In genomic region chr10:53580621-53581081, GRCm38 (mm10) we compare ENCODE assay signal across 8 mouse cellular contexts. TPM values are rescaled to one million over a fixed set of nuclear protein-coding genes. Genes with fewer than 3 reads are reported as not detected.
DNase-seq lines count a peak whose midpoint lies in the region; ATAC-seq and TF ChIP-seq lines count a peak whose summit lies in the region.

No protein-coding gene starts in this region.

- 3% methylated on average over 14 of the region's 14 CpGs for WGBS in heart, embryonic 12.5 days
- 19% methylated on average over 14 of the region's 14 CpGs for WGBS in kidney, embryonic 14.5 days
- WGBS in midbrain, embryonic 16.5 days: 12% methylated on average over 14 of the region's 14 CpGs
- whole genome bisulfite sequencing in stomach, postnatal 0 days: 10% methylated on average over 14 of the region's 14 CpGs

- peak overlapping the region; percentile 80 for H3K9ac ChIP-seq in heart, embryonic 12.5 days
- H3K9ac ChIP-seq in kidney, embryonic 14.5 days (ENCODE audit: low read depth, low read length): peak overlapping the region; percentile 53
- H3K9ac ChIP-seq in midbrain, embryonic 16.5 days (ENCODE audit: low read depth, low read length): peak overlapping the region; percentile 50; the same call in 1 of the 2 replicates
- peak overlapping the region; percentile 39 for H3K9ac ChIP-seq in stomach, postnatal 0 days (ENCODE audit: low read length)

- no peaks in the 10 kb centered on the region for H3K9me3 ChIP-seq in erythroblast, embryonic 14.5 days (ENCODE audit: control insufficient read depth, low read length)
- no peaks in the 10 kb centered on the region for H3K9me3 ChIP-seq in heart, embryonic 12.5 days (replicated peaks)
- H3K9me3 ChIP-seq in kidney, embryonic 14.5 days (ENCODE audit: control insufficient read depth, low read length): no peaks in the 10 kb centered on the region
- H3K9me3 ChIP-seq in midbrain, embryonic 16.5 days (replicated peaks; ENCODE audit: control insufficient read depth, low read length, poor library complexity, severe bottlenecking): no peaks in the 10 kb centered on the region
- H3K9me3 ChIP-seq in stomach, postnatal 0 days (ENCODE audit: control insufficient read depth, low read length): no peaks in the 10 kb centered on the region

- peak overlapping the region; percentile 98 for H3K4me2 ChIP-seq in heart, embryonic 12.5 days
- H3K4me2 ChIP-seq in kidney, embryonic 14.5 days (replicated peaks; ENCODE audit: low read depth, low read length): peak overlapping the region; percentile 65
- H3K4me2 ChIP-seq in midbrain, embryonic 16.5 days (ENCODE audit: low read length): peak overlapping the region; percentile 66
- H3K4me2 ChIP-seq in stomach, postnatal 0 days (replicated peaks; ENCODE audit: low read depth): peak overlapping the region; percentile 79

- H3K4me3 ChIP-seq in erythroblast, embryonic 14.5 days (replicated peaks): peak overlapping the region; percentile 37
- H3K4me3 ChIP-seq in heart, embryonic 12.5 days: peak overlapping the region; percentile 67
- H3K4me3 ChIP-seq in kidney, embryonic 14.5 days (ENCODE audit: low read length): peak overlapping the region; percentile 38
- H3K4me3 ChIP-seq in midbrain, embryonic 16.5 days (ENCODE audit: low read depth, low read length): peak overlapping the region; percentile 37
- H3K4me3 ChIP-seq in stomach, postnatal 0 days (ENCODE audit: low read depth, low read length): peak overlapping the region; percentile 43

- no peaks in the 10 kb centered on the region for H3K36me3 ChIP-seq in erythroblast, embryonic 14.5 days (ENCODE audit: control insufficient read depth)
- H3K36me3 ChIP-seq in heart, embryonic 12.5 days: no peaks in the 10 kb centered on the region
- no peaks in the 10 kb centered on the region for H3K36me3 ChIP-seq in kidney, embryonic 14.5 days (ENCODE audit: control insufficient read depth, insufficient read depth, low read length)
- no peaks in the 10 kb centered on the region for H3K36me3 ChIP-seq in midbrain, embryonic 16.5 days (ENCODE audit: control insufficient read depth, insufficient read depth, low read length)
- H3K36me3 ChIP-seq in stomach, postnatal 0 days (ENCODE audit: control insufficient read depth, insufficient read depth, low read length): no peaks in the 10 kb centered on the region

- ATAC-seq in heart, embryonic 12.5 days (ENCODE audit: insufficient number of reproducible peaks, low FRiP score): peak; percentile 88
- ATAC-seq in kidney, embryonic 14.5 days (ENCODE audit: low FRiP score, low TSS enrichment): peak; percentile 93
- peak; percentile 89 for ATAC-seq in midbrain, embryonic 16.5 days
- peak; percentile 91 for ATAC-seq in stomach, postnatal 0 days (ENCODE audit: low FRiP score, low TSS enrichment)

- TF ChIP-seq CTCF in stomach, postnatal 0 days (IDR thresholded peaks at IDR 0.05; ENCODE audit: low read depth): no peak

- no peaks in the 10 kb centered on the region for H3K27me3 ChIP-seq in erythroblast, embryonic 14.5 days (ENCODE audit: control insufficient read depth)
- H3K27me3 ChIP-seq in heart, embryonic 12.5 days (replicated peaks): no peaks in the 10 kb centered on the region
- H3K27me3 ChIP-seq in kidney, embryonic 14.5 days (ENCODE audit: control insufficient read depth, insufficient read depth, low read length): no peaks in the 10 kb centered on the region
- H3K27me3 ChIP-seq in midbrain, embryonic 16.5 days (ENCODE audit: control insufficient read depth, insufficient read depth, low read depth, low read length): no peaks in the 10 kb centered on the region
- no peaks in the 10 kb centered on the region for H3K27me3 ChIP-seq in stomach, postnatal 0 days (ENCODE audit: control insufficient read depth, insufficient read depth, low read length)

- DNase-seq in thymus, postnatal 4 days: peak; percentile 13
- DNase-seq in thymus, postnatal 0 days (ENCODE audit: low spot score): no peak
- DNase-seq in liver: peak; percentile 38
- DNase-seq in stomach, postnatal 0 days (ENCODE audit: low spot score): peak; percentile 79

- TF ChIP-seq EP300 in stomach, postnatal 0 days (optimal IDR thresholded peaks at IDR 0.05): no peak

- H3K4me1 ChIP-seq in erythroblast, embryonic 14.5 days (ENCODE audit: control insufficient read depth): peaks cover 7% of the 10 kb centered on the region
- peaks cover 14% of the 10 kb centered on the region for H3K4me1 ChIP-seq in heart, embryonic 12.5 days (replicated peaks)
- H3K4me1 ChIP-seq in kidney, embryonic 14.5 days (ENCODE audit: control insufficient read depth, insufficient read depth, low read length): peaks cover 4% of the 10 kb centered on the region; the same call in 1 of the 2 replicates
- peaks cover 11% of the 10 kb centered on the region; the same call in 1 of the 2 replicates for H3K4me1 ChIP-seq in midbrain, embryonic 16.5 days (ENCODE audit: control insufficient read depth, insufficient read depth, low read length)
- H3K4me1 ChIP-seq in stomach, postnatal 0 days (replicated peaks; ENCODE audit: control insufficient read depth, insufficient read depth): 0 out of 2 replicates have a peak, but pooled peaks cover 2% of the 10 kb centered on the region

- peak overlapping the region; percentile 52; the same call in 1 of the 2 replicates for H3K27ac ChIP-seq in heart, embryonic 12.5 days (ENCODE audit: poor library complexity, severe bottlenecking)
- H3K27ac ChIP-seq in kidney, embryonic 14.5 days (ENCODE audit: low read depth, low read length): no peak overlapping the region
- no peak overlapping the region for H3K27ac ChIP-seq in midbrain, embryonic 16.5 days (ENCODE audit: low read length)
- no peak overlapping the region for H3K27ac ChIP-seq in stomach, postnatal 0 days (replicated peaks)

RNA-seq across cellular contexts. Expression of gene Asf1a, which starts 15.9 kb away (rescaled TPM):
- polyA plus RNA-seq in thymus, postnatal 0 days (2015; fragmentation: Nextera tagmentation; extraction: Ambion mirVana): 159 and 162 TPM in 2 replicates
- 1.2 and 1.9 TPM in 2 replicates for polyA plus RNA-seq in erythroblast, embryonic 14.5 days (2012)
- polyA plus RNA-seq in heart, embryonic 12.5 days (2016; fragmentation: Nextera tagmentation; extraction: Ambion mirVana): 80.7 and 80.8 TPM in 2 replicates
- polyA plus RNA-seq in kidney, embryonic 14.5 days (2014; fragmentation: Nextera tagmentation; extraction: Ambion mirVana): 155 and 171 TPM in 2 replicates
- 51.2 and 59.4 TPM in 2 replicates for polyA plus RNA-seq in midbrain, embryonic 16.5 days (2015; fragmentation: Nextera tagmentation; extraction: Ambion mirVana)
- 69.2 and 70.3 TPM in 2 replicates for polyA plus RNA-seq in stomach, postnatal 0 days (2015; fragmentation: Nextera tagmentation; extraction: Ambion mirVana)

RNA-seq across cellular contexts. Expression of gene Mcm9, which starts 49.6 kb away (rescaled TPM):
- 9.9 and 10.0 TPM in 2 replicates for polyA plus RNA-seq in thymus, postnatal 0 days (2015; fragmentation: Nextera tagmentation; extraction: Ambion mirVana)
- polyA plus RNA-seq in erythroblast, embryonic 14.5 days (2012): 0.46 and 0.53 TPM in 2 replicates
- 11.6 and 14.1 TPM in 2 replicates for polyA plus RNA-seq in heart, embryonic 12.5 days (2016; fragmentation: Nextera tagmentation; extraction: Ambion mirVana)
- polyA plus RNA-seq in kidney, embryonic 14.5 days (2014; fragmentation: Nextera tagmentation; extraction: Ambion mirVana): 9.4 and 18.8 TPM in 2 replicates
- 5.4 and 5.6 TPM in 2 replicates for polyA plus RNA-seq in midbrain, embryonic 16.5 days (2015; fragmentation: Nextera tagmentation; extraction: Ambion mirVana)
- 5.0 and 5.1 TPM in 2 replicates for polyA plus RNA-seq in stomach, postnatal 0 days (2015; fragmentation: Nextera tagmentation; extraction: Ambion mirVana)

Comparison
In these comparisons a context has a peak if more than half of its experiments do, and no peak if none do; other contexts are left out.
1. RNA of gene Asf1a, which starts 15.9 kb away (polyA plus RNA-seq): 159 to 162 TPM in thymus, postnatal 0 days, 155 to 171 TPM in kidney, embryonic 14.5 days, 80.7 to 80.8 TPM in heart, embryonic 12.5 days, 69.2 to 70.3 TPM in stomach, postnatal 0 days and 51.2 to 59.4 TPM in midbrain, embryonic 16.5 days; 1.2 to 1.9 TPM in erythroblast, embryonic 14.5 days; every median in the first group is over 10 times any median in the second.
2. Peak in every context shown above with its lines, with median percentiles within 50 percentile points of each other: H3K4me3 ChIP-seq, ATAC-seq, H3K4me2 ChIP-seq and H3K9ac ChIP-seq.